Mouse (Mus musculus) T-helper 1 cell (primary cell): ENCODE data around the gene Olfr1477.
"Not testable (repeated sequence)": the region's sequence is repeated elsewhere in the genome, so short reads cannot be mapped to it uniquely, and the experiment has no call there.

Experiments used
- in situ Hi-C: fragments of 300-600 bp; cut with MboI, MseI; formaldehyde crosslinking; loops from one replicate; pipeline ENCODE4 v1.15.1; 2025; ENCODE audit warnings: high pct_unique_total_duplicates

Gene Olfr1477

DNA sequence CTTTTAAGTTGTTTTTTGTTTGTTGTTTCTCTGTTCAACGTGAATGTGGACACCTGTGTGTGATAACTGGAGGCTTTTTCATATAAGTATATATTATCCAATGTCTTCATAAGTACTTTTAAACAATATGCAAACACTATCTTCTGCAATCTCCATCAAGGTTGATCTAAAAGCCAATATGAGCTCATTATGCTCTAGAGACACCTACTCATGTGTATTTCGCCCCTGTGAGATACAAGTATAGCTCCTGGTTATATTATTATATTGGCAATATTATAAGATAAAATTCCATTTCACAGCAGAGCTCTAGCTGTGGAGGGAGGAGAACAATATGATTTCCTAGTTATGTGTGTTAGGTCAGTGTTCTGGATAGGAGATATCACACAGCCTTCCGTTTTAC lies at the start of gene Olfr1477:
Gene Olfr1477, plus strand, starts transcription at position 301 of the 400 bp plus-strand sequence.
- in situ Hi-C loops: no loop called here

GRCm38 (mm10) chr19:13455986-13456385 lies 44.4 kb upstream of the Olfr1477 start, which contains the start of gene Olfr1472:
Gene Olfr1472, minus strand, starts transcription at chr19:13456086.
- in situ Hi-C loops: no loop called here

GRCm38 (mm10) chr19:13469265-13469664 lies 31.1 kb upstream of the Olfr1477 start, which contains the start of gene Olfr1474:
Gene Olfr1474, plus strand, starts transcription at chr19:13469565.
- in situ Hi-C loops: not testable (repeated sequence)

DNA sequence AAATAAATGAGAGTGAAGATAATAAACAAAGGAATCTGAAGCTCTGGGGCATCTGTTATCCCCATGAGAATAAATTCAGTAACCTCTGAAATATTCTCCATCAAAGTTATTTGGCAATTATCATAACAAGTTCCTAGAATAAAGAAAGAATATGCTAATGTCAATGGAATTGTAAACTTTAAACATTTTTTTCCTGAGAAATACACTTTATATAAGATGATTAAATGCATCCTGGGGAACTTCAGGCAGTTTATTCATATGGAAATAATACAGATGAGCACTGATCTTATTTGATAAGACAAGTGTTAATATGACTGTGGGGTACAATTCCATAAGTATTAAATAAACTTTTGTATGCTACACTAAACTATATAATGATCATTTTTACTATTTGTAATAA lies 20.2 kb upstream of the Olfr1477 start, which contains the start of gene Olfr1475:
Gene Olfr1475, minus strand, starts transcription at position 101 of the 400 bp plus-strand sequence.
- in situ Hi-C loops: no loop called here

DNA sequence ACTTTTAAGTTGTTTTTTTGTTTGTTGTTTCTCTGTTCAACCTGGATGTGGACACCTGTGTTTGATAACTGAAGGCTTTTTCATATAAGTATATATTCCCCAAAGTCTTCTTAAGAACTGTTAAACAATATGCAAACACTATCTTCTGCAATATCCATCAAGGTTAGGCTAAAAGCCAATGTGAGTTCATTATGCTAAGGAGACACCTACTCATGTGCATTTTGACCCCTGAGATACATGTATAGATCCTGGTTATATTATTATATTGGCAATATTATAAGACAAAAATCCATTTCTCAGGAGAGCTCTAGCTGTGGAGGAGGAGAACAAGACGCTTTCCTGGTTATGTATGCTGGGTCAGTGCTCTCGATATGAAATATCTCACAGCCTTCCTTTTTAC lies 27.3 kb downstream of the Olfr1477 start, which contains the start of gene Olfr1480:
Gene Olfr1480, plus strand, starts transcription at position 301 of the 400 bp plus-strand sequence.
- in situ Hi-C loops: no loop called here
